ENCODE assay signal across 11 mouse cellular contexts in genomic region chr7:116156072-116156893, GRCm38 (mm10).
DNase-seq lines count a peak whose midpoint lies in the region; ATAC-seq lines count a peak whose summit lies in the region.
"Had no signal": no experiment of that assay in that cellular context is flagged by ENCODE, and none has a peak within 500 bp of the region (broad histone marks: within the 10 kb centered on the region; RNA-seq: fewer than 3 reads in every experiment).

No protein-coding gene starts in this region.

- no peaks in the 10 kb centered on the region for H3K9me3 ChIP-seq in lung, embryonic 16.5 days (ENCODE audit: control insufficient read depth, low read length)
- H3K9me3 ChIP-seq in embryonic facial prominence, embryonic 14.5 days (ENCODE audit: control insufficient read depth, low read length) = no peaks in the 10 kb centered on the region
- H3K9me3 ChIP-seq in stomach, embryonic 16.5 days (replicated peaks; ENCODE audit: control insufficient read depth, low read length) = no peaks in the 10 kb centered on the region
- H3K9me3 ChIP-seq: G1E; stomach, embryonic 15.5 days had no signal

- H3K27ac ChIP-seq in lung, embryonic 16.5 days (ENCODE audit: low read length) = no peak overlapping the region
- no peak overlapping the region for H3K27ac ChIP-seq in embryonic facial prominence, embryonic 14.5 days (replicated peaks; ENCODE audit: low read depth, low read length)
- no peak overlapping the region for H3K27ac ChIP-seq in stomach, embryonic 16.5 days (ENCODE audit: low read length)
- H3K27ac ChIP-seq: stomach, embryonic 15.5 days had no signal

- DNase-seq in gastrocnemius, postnatal 25 days = peak; percentile 18
- no peak for DNase-seq in gastrocnemius, postnatal 10 days
- no peak for DNase-seq in lung, adult 18-20 months
- DNase-seq in embryonic facial prominence, embryonic 14.5 days (ENCODE audit: low spot score) = no peak
- DNase-seq in frontal cortex, postnatal 25 days (ENCODE audit: low spot score in 2 of 2) = no peak
- DNase-seq: midbrain, embryonic 14.5 days had no signal

- H3K4me1 ChIP-seq in lung, embryonic 16.5 days (replicated peaks; ENCODE audit: control insufficient read depth, insufficient read depth, low read length) = no peaks in the 10 kb centered on the region; the same call in 1 of the 2 replicates
- 0 out of 2 replicates have a peak, but pooled peaks cover 3% of the 10 kb centered on the region for H3K4me1 ChIP-seq in embryonic facial prominence, embryonic 14.5 days (ENCODE audit: control insufficient read depth, insufficient read depth, low read length)
- H3K4me1 ChIP-seq in stomach, embryonic 16.5 days (ENCODE audit: control insufficient read depth, insufficient read depth, low read length) = no peaks in the 10 kb centered on the region
- H3K4me1 ChIP-seq: stomach, embryonic 15.5 days had no signal

- peak; percentile 64 for ATAC-seq in lung, embryonic 16.5 days (ENCODE audit: low read depth)
- no peak for ATAC-seq in embryonic facial prominence, embryonic 14.5 days (ENCODE audit: low read depth)
- ATAC-seq in stomach, embryonic 16.5 days (ENCODE audit: insufficient read depth, low FRiP score) = 0 out of 2 replicates have a peak, but pooled peaks have one; percentile 44
- ATAC-seq in granulocyte monocyte progenitor cell, adult 5-6 weeks (replicated peaks; ENCODE audit: poor library complexity, severe bottlenecking) = no peak

- no peaks in the 10 kb centered on the region for H3K27me3 ChIP-seq in lung, embryonic 16.5 days (ENCODE audit: control insufficient read depth, insufficient read depth, low read depth, low read length)
- H3K27me3 ChIP-seq in embryonic facial prominence, embryonic 14.5 days (replicated peaks; ENCODE audit: control insufficient read depth, insufficient read depth, low read length) = no peaks in the 10 kb centered on the region
- H3K27me3 ChIP-seq in stomach, embryonic 16.5 days (ENCODE audit: control insufficient read depth, insufficient read depth, low read length) = no peaks in the 10 kb centered on the region
- H3K27me3 ChIP-seq: stomach, embryonic 15.5 days had no signal

- H3K36me3 ChIP-seq in lung, embryonic 16.5 days (ENCODE audit: control insufficient read depth, insufficient read depth, low read length) = no peaks in the 10 kb centered on the region; the same call in 1 of the 2 replicates
- H3K36me3 ChIP-seq in embryonic facial prominence, embryonic 14.5 days (ENCODE audit: control insufficient read depth, insufficient read depth, low read length) = no peaks in the 10 kb centered on the region
- H3K36me3 ChIP-seq in stomach, embryonic 16.5 days (ENCODE audit: control insufficient read depth, insufficient read depth, low read length) = peaks cover 3% of the 10 kb centered on the region; the same call in 1 of the 2 replicates
- H3K36me3 ChIP-seq: stomach, embryonic 15.5 days had no signal

- WGBS in lung, embryonic 16.5 days = 60% methylated on average over 17 of the region's 17 CpGs
- WGBS in embryonic facial prominence, embryonic 14.5 days = 56% methylated on average over 14 of the region's 17 CpGs
- WGBS in stomach, embryonic 16.5 days = 64% methylated on average over 17 of the region's 17 CpGs

- peak overlapping the region; percentile 8; the same call in 1 of the 2 replicates for H3K9ac ChIP-seq in lung, embryonic 16.5 days (ENCODE audit: low read length)
- no peak overlapping the region; the same call in 1 of the 2 replicates for H3K9ac ChIP-seq in embryonic facial prominence, embryonic 14.5 days (ENCODE audit: low read depth, low read length)
- H3K9ac ChIP-seq in stomach, embryonic 16.5 days (ENCODE audit: low read length) = no peak overlapping the region
- H3K9ac ChIP-seq: stomach, embryonic 15.5 days had no signal

- no peak overlapping the region for H3K4me3 ChIP-seq in lung, embryonic 16.5 days (ENCODE audit: low read length)
- H3K4me3 ChIP-seq in embryonic facial prominence, embryonic 14.5 days (ENCODE audit: low read depth, low read length) = no peak overlapping the region
- no peak overlapping the region for H3K4me3 ChIP-seq in stomach, embryonic 16.5 days (replicated peaks; ENCODE audit: low read length)
- H3K4me3 ChIP-seq: stomach, embryonic 15.5 days had no signal

- H3K4me2 ChIP-seq in lung, embryonic 16.5 days (ENCODE audit: low read depth, low read length) = 0 out of 2 replicates have a peak overlapping the region, but pooled peaks have one; percentile 19
- H3K4me2 ChIP-seq in embryonic facial prominence, embryonic 14.5 days (ENCODE audit: low read depth, low read length) = peak overlapping the region; percentile 15; the same call in 1 of the 2 replicates
- no peak overlapping the region for H3K4me2 ChIP-seq in stomach, embryonic 16.5 days (ENCODE audit: low read depth, low read length)
- H3K4me2 ChIP-seq: stomach, embryonic 15.5 days had no signal

Comparison
In these comparisons a context has a peak if more than half of its experiments do, and no peak if none do; other contexts are left out.
1. ATAC-seq: peak in lung, embryonic 16.5 days (single experiment) and stomach, embryonic 16.5 days (single experiment); none in embryonic facial prominence, embryonic 14.5 days (single experiment) and granulocyte monocyte progenitor cell, adult 5-6 weeks (single experiment).